ENCODE assay signal across 32 mouse cellular contexts in genomic region chr2:160628666-160629527, GRCm38 (mm10). TPM values are rescaled to one million over a fixed set of nuclear protein-coding genes. Genes with fewer than 3 reads are reported as not detected.
DNase-seq lines count a peak whose midpoint lies in the region; ATAC-seq and TF ChIP-seq lines count a peak whose summit lies in the region.
"Had no signal": no experiment of that assay in that cellular context is flagged by ENCODE, and none has a peak within 500 bp of the region (broad histone marks: within the 10 kb centered on the region; RNA-seq: fewer than 3 reads in every experiment).

No protein-coding gene starts in this region.

- no peak for TF ChIP-seq POLR2A in CH12.LX (IDR thresholded peaks at IDR 0.05; ENCODE audit: low read depth, low read length)

- dilution Hi-C loops in CH12.LX (cut with MboI; ENCODE audit: extremely low pct_ligation_motif_present, extremely low pct_unique_long_range_greater_than_20kb, low sequenced_read_pairs), result no loop called here

- WGBS in liver, embryonic 12.5 days (ENCODE audit: insufficient replicate concordance), result 75% methylated on average over 12 of the region's 12 CpGs
- WGBS in liver, postnatal 0 days (ENCODE audit: insufficient replicate concordance), result 77% methylated on average over 12 of the region's 12 CpGs
- 90% methylated on average over 12 of the region's 12 CpGs for WGBS in forebrain, embryonic 12.5 days

- TF ChIP-seq EP300 in CH12.LX (IDR thresholded peaks at IDR 0.05; ENCODE audit: low read length), result no peak
- TF ChIP-seq EP300 in liver, postnatal 0 days (IDR thresholded peaks at IDR 0.05; ENCODE audit: low read depth), result no peak

- in situ Hi-C loops in CH12.LX (cut with MboI; ENCODE audit: low pct_ligation_motif_present, low pct_unique_long_range_greater_than_20kb, low sequenced_read_pairs), result no loop called here

- TF ChIP-seq RAD21 in CH12.LX (IDR thresholded peaks at IDR 0.05; ENCODE audit: low read depth, low read length), result no peak

- DNase-seq in layer of hippocampus, adult 11-12 months (ENCODE audit: low spot score), result peak; percentile 1
- no peak for DNase-seq in layer of hippocampus, postnatal 10 days (ENCODE audit: low spot score in 2 of 2)
- DNase-seq in CH12.LX (ENCODE audit: extremely low read depth), result no peak
- DNase-seq in liver, postnatal 0 days, result no peak
- DNase-seq in right cerebral cortex, postnatal 25 days, result no peak
- DNase-seq: adrenal gland, postnatal 10 days; B cell, adult 2 months; cerebellum, adult 8-10 months; cerebellum, postnatal 25 days; gastrocnemius, postnatal 25 days; heart, adult 18-20 months; heart, postnatal 36 days; kidney, adult 2 months; kidney, postnatal 4 days; retina, postnatal 1 day; right cerebral cortex, postnatal 14 days had no signal

- no peak for TF ChIP-seq CTCF in CH12.LX (conservative IDR thresholded peaks at IDR 0.05 in 1 of 2, IDR thresholded peaks at IDR 0.05 in 1 of 2; ENCODE audit: low read depth in 2 of 2, low read length in 2 of 2)
- no peak for TF ChIP-seq CTCF in liver, postnatal 0 days (IDR thresholded peaks at IDR 0.05; ENCODE audit: low read depth)

- H3K4me3 ChIP-seq in CH12.LX (replicated peaks in 1 of 3; ENCODE audit: low read depth in 2 of 3, low read length in 2 of 3, poor library complexity in 1 of 3), result no peak overlapping the region
- H3K4me3 ChIP-seq in liver, embryonic 12.5 days, result no peak overlapping the region
- H3K4me3 ChIP-seq in liver, postnatal 0 days (ENCODE audit: low read depth, low read length), result no peak overlapping the region
- H3K4me3 ChIP-seq in forebrain, embryonic 12.5 days (replicated peaks), result no peak overlapping the region
- H3K4me3 ChIP-seq: embryonic facial prominence, embryonic 12.5 days; heart, embryonic 15.5 days; hindbrain, embryonic 12.5 days; intestine, embryonic 15.5 days; limb, embryonic 10.5 days; limb, embryonic 15.5 days; lung, embryonic 15.5 days; midbrain, embryonic 15.5 days; neural tube, embryonic 15.5 days; stomach, embryonic 15.5 days had no signal

- peak overlapping the region; percentile 98 for H3K27ac ChIP-seq in CH12.LX (ENCODE audit: insufficient read depth, low read depth)
- peak overlapping the region; percentile 60 for H3K27ac ChIP-seq in liver, embryonic 12.5 days
- no peak overlapping the region for H3K27ac ChIP-seq in liver, postnatal 0 days (ENCODE audit: low read depth)
- H3K27ac ChIP-seq in forebrain, embryonic 12.5 days, result no peak overlapping the region
- H3K27ac ChIP-seq: embryonic facial prominence, embryonic 12.5 days; heart, embryonic 15.5 days; hindbrain, embryonic 12.5 days; hindbrain, postnatal 0 days; intestine, embryonic 15.5 days; kidney, postnatal 0 days; limb, embryonic 10.5 days; limb, embryonic 15.5 days; lung, embryonic 15.5 days; midbrain, embryonic 15.5 days; neural tube, embryonic 15.5 days; stomach, embryonic 15.5 days had no signal

- H3K4me2 ChIP-seq in CH12.LX (ENCODE audit: insufficient read depth, low read depth, poor library complexity, severe bottlenecking), result peak overlapping the region; percentile 78
- H3K4me2 ChIP-seq in liver, embryonic 12.5 days, result peak overlapping the region; percentile 29; the same call in 1 of the 2 replicates
- no peak overlapping the region for H3K4me2 ChIP-seq in liver, postnatal 0 days (ENCODE audit: low read depth, low read length)
- no peak overlapping the region for H3K4me2 ChIP-seq in forebrain, embryonic 12.5 days
- H3K4me2 ChIP-seq: embryonic facial prominence, embryonic 12.5 days; heart, embryonic 15.5 days; hindbrain, embryonic 12.5 days; intestine, embryonic 15.5 days; limb, embryonic 15.5 days; lung, embryonic 15.5 days; midbrain, embryonic 15.5 days; neural tube, embryonic 15.5 days; stomach, embryonic 15.5 days had no signal

- no peaks in the 10 kb centered on the region for H3K79me2 ChIP-seq in CH12.LX (replicated peaks; ENCODE audit: control insufficient read depth, extremely low read depth, insufficient read depth, poor library complexity, severe bottlenecking)

- no peaks in the 10 kb centered on the region for H3K27me3 ChIP-seq in CH12.LX (replicated peaks)
- H3K27me3 ChIP-seq in liver, embryonic 12.5 days (replicated peaks), result peaks cover 10% of the 10 kb centered on the region; the same call in 1 of the 2 replicates
- H3K27me3 ChIP-seq in liver, postnatal 0 days (ENCODE audit: insufficient read depth, low read length), result no peaks in the 10 kb centered on the region
- no peaks in the 10 kb centered on the region for H3K27me3 ChIP-seq in forebrain, embryonic 12.5 days
- H3K27me3 ChIP-seq: embryonic facial prominence, embryonic 12.5 days; heart, embryonic 15.5 days; hindbrain, embryonic 12.5 days; intestine, embryonic 15.5 days; limb, embryonic 15.5 days; lung, embryonic 15.5 days; megakaryocyte, embryonic 14.5 days; midbrain, embryonic 15.5 days; neural tube, embryonic 15.5 days; Patski; stomach, embryonic 15.5 days had no signal

- peak overlapping the region; percentile 62 for H3K9ac ChIP-seq in CH12.LX (ENCODE audit: insufficient read depth, low read depth)
- peak overlapping the region; percentile 50; the same call in 1 of the 2 replicates for H3K9ac ChIP-seq in liver, embryonic 12.5 days
- no peak overlapping the region for H3K9ac ChIP-seq in liver, postnatal 0 days (replicated peaks)
- H3K9ac ChIP-seq in forebrain, embryonic 12.5 days, result no peak overlapping the region
- H3K9ac ChIP-seq: embryonic facial prominence, embryonic 12.5 days; heart, embryonic 15.5 days; hindbrain, embryonic 12.5 days; intestine, embryonic 15.5 days; limb, embryonic 15.5 days; lung, embryonic 15.5 days; midbrain, embryonic 15.5 days; neural tube, embryonic 15.5 days; stomach, embryonic 15.5 days had no signal

- peaks cover 7% of the 10 kb centered on the region for H3K9me3 ChIP-seq in CH12.LX (replicated peaks; ENCODE audit: low read length)
- no peaks in the 10 kb centered on the region for H3K9me3 ChIP-seq in liver, embryonic 12.5 days (replicated peaks)
- H3K9me3 ChIP-seq in liver, postnatal 0 days (ENCODE audit: low read length), result no peaks in the 10 kb centered on the region
- H3K9me3 ChIP-seq in forebrain, embryonic 12.5 days, result no peaks in the 10 kb centered on the region
- H3K9me3 ChIP-seq: embryonic facial prominence, embryonic 12.5 days; heart, embryonic 15.5 days; hindbrain, embryonic 12.5 days; intestine, embryonic 15.5 days; limb, embryonic 10.5 days; limb, embryonic 15.5 days; lung, embryonic 15.5 days; midbrain, embryonic 15.5 days; neural tube, embryonic 15.5 days; stomach, embryonic 15.5 days had no signal

- H3K4me1 ChIP-seq in CH12.LX (ENCODE audit: control insufficient read depth in 1 of 2, insufficient read depth in 2 of 2), result peaks cover 21 to 47% of the 10 kb centered on the region in 2 experiments
- peaks cover 34% of the 10 kb centered on the region for H3K4me1 ChIP-seq in liver, embryonic 12.5 days
- H3K4me1 ChIP-seq in liver, postnatal 0 days (ENCODE audit: insufficient read depth), result 0 out of 2 replicates have a peak, but pooled peaks cover 8% of the 10 kb centered on the region
- H3K4me1 ChIP-seq in forebrain, embryonic 12.5 days, result no peaks in the 10 kb centered on the region
- H3K4me1 ChIP-seq: embryonic facial prominence, embryonic 12.5 days; hindbrain, embryonic 12.5 days; intestine, embryonic 15.5 days; limb, embryonic 10.5 days; limb, embryonic 15.5 days; lung, embryonic 15.5 days; midbrain, embryonic 15.5 days; neural tube, embryonic 15.5 days; stomach, embryonic 15.5 days had no signal

- peak; percentile 83 for ATAC-seq in liver, embryonic 12.5 days
- ATAC-seq in liver, postnatal 0 days, result peak; percentile 21; the same call in 1 of the 2 replicates
- ATAC-seq in forebrain, embryonic 12.5 days (ENCODE audit: low FRiP score), result no peak
- ATAC-seq: hindbrain, postnatal 0 days; intestine, embryonic 15.5 days; midbrain, embryonic 15.5 days; Patski had no signal

- peaks cover 0 to 2% of the 10 kb centered on the region in 2 experiments for H3K36me3 ChIP-seq in CH12.LX (replicated peaks in 1 of 2; ENCODE audit: control insufficient read depth in 1 of 2, insufficient read depth in 1 of 2, low read length in 1 of 2)
- no peaks in the 10 kb centered on the region for H3K36me3 ChIP-seq in liver, embryonic 12.5 days
- H3K36me3 ChIP-seq in liver, postnatal 0 days (replicated peaks; ENCODE audit: insufficient read depth, low read length), result no peaks in the 10 kb centered on the region
- no peaks in the 10 kb centered on the region for H3K36me3 ChIP-seq in forebrain, embryonic 12.5 days (replicated peaks)
- H3K36me3 ChIP-seq: embryonic facial prominence, embryonic 12.5 days; heart, embryonic 15.5 days; hindbrain, embryonic 12.5 days; intestine, embryonic 15.5 days; limb, embryonic 10.5 days; limb, embryonic 15.5 days; lung, embryonic 15.5 days; midbrain, embryonic 15.5 days; neural tube, embryonic 15.5 days; stomach, embryonic 15.5 days had no signal

TF ChIP-seq in CH12.LX, 34 proteins besides CTCF, POLR2A, EP300 and RAD21:
- TF ChIP-seq JUND (conservative IDR thresholded peaks at IDR 0.05; ENCODE audit: low read depth, low read length), result no peak
- TF ChIP-seq ZNF384 (IDR thresholded peaks at IDR 0.05; ENCODE audit: low read depth, low read length), result peak; percentile 48; the same call in 1 of the 2 replicates
- no peak for TF ChIP-seq BHLHE40 (IDR thresholded peaks at IDR 0.05; ENCODE audit: low read depth, low read length)
- no peak for TF ChIP-seq CHD2 (IDR thresholded peaks at IDR 0.05; ENCODE audit: low read length)

RNA-seq across cellular contexts. Expression of gene Top1, which starts 16.8 kb away (rescaled TPM):
- 10 to 100 TPM; 84.6 to 88.4 TPM for total RNA-seq in layer of hippocampus, postnatal 10 days (2021)
- total RNA-seq in CH12.LX (2012; rRNA removed) (91.3 and 150 TPM in 2 replicates), CH12.LX (2014; rRNA removed) (89.8 and 91.4 TPM in 2 replicates)
- 299 and 312 TPM in 2 replicates for polyA plus RNA-seq in CH12.LX (2012; ENCODE audit: insufficient read length, low read depth)
- polyA plus RNA-seq in liver, embryonic 12.5 days (2016; fragmentation: Nextera tagmentation; extraction: Ambion mirVana), result 83.7 and 87.7 TPM in 2 replicates
- 30.1 and 30.5 TPM in 2 replicates for polyA plus RNA-seq in liver, postnatal 0 days (2015; fragmentation: Nextera tagmentation; extraction: Ambion mirVana)
- polyA plus RNA-seq in forebrain, embryonic 12.5 days (2016; fragmentation: Nextera tagmentation; extraction: Ambion mirVana), result 146 and 148 TPM in 2 replicates

Comparison
In these comparisons a context has a peak if more than half of its experiments do, and no peak if none do; other contexts are left out.
1. H3K27ac ChIP-seq: peak in CH12.LX (single experiment) and liver, embryonic 12.5 days (single experiment); none in liver, postnatal 0 days (single experiment) and forebrain, embryonic 12.5 days (single experiment).
2. H3K4me2 ChIP-seq: peak in CH12.LX (single experiment) and liver, embryonic 12.5 days (single experiment); none in liver, postnatal 0 days (single experiment) and forebrain, embryonic 12.5 days (single experiment).
3. H3K9ac ChIP-seq: peak in CH12.LX (single experiment) and liver, embryonic 12.5 days (single experiment); none in liver, postnatal 0 days (single experiment) and forebrain, embryonic 12.5 days (single experiment).